Mouse (Mus musculus): Measurements from ENCODE around the gene Ube2r2.
A peak's percentile ranks its signal among the peaks of the same experiment; 100 is the strongest.

Ube2r2 gene

GRCm38 (mm10) chr4:41118706-41119292, 16.7 kb upstream of the Ube2r2 start:
- peak; percentile 49 for DNase-seq (ENCODE audit: low spot score)

- peak; percentile 91 for DNase-seq (ENCODE audit: low spot score)
Measured at GRCm38 (mm10) chr4:41124180-41124951, 11.2 kb upstream of the Ube2r2 start, which contains the start of gene Nol6. TSS of gene Nol6 (minus strand) at chr4:41124455.

- peak; percentile 46 for DNase-seq (ENCODE audit: low spot score)
Measured at GRCm38 (mm10) chr4:41129406-41129805, 6.1 kb upstream of the Ube2r2 start.

- no peak for DNase-seq (ENCODE audit: low spot score)
Measured at GRCm38 (mm10) chr4:41129836-41130235, 5.7 kb upstream of the Ube2r2 start.

- no peak for DNase-seq (ENCODE audit: low spot score)
Measured at GRCm38 (mm10) chr4:41132471-41132870, 3.1 kb upstream of the Ube2r2 start.

- no peak for DNase-seq (ENCODE audit: low spot score)
Measured at GRCm38 (mm10) chr4:41133529-41134291, 1.8 kb upstream of the Ube2r2 start.

- DNase-seq (ENCODE audit: low spot score), result peak; percentile 54
Measured at GRCm38 (mm10) chr4:41134935-41135710, 420 bp upstream of the Ube2r2 start.

- peak; percentile 25 for DNase-seq (ENCODE audit: low spot score)
Measured at GRCm38 (mm10) chr4:41136454-41136805, 887 bp downstream of the Ube2r2 start.

GRCm38 (mm10) chr4:41136811-41137210, 1.3 kb downstream of the Ube2r2 start:
- no peak for DNase-seq (ENCODE audit: low spot score)

- DNase-seq (ENCODE audit: low spot score), result no peak
Measured at GRCm38 (mm10) chr4:41140174-41140875, 4.8 kb downstream of the Ube2r2 start.

GRCm38 (mm10) chr4:41142601-41143000, 7.1 kb downstream of the Ube2r2 start:
- DNase-seq (ENCODE audit: low spot score), result no peak

GRCm38 (mm10) chr4:41149891-41150290, 14.3 kb downstream of the Ube2r2 start:
- DNase-seq (ENCODE audit: low spot score), result no peak

- DNase-seq (ENCODE audit: low spot score), result no peak
Measured at GRCm38 (mm10) chr4:41151186-41151585, 15.6 kb downstream of the Ube2r2 start.

GRCm38 (mm10) chr4:41153146-41153545, 17.6 kb downstream of the Ube2r2 start:
- no peak for DNase-seq (ENCODE audit: low spot score)

- DNase-seq (ENCODE audit: low spot score), result no peak
Measured at GRCm38 (mm10) chr4:41156961-41157360, 21.4 kb downstream of the Ube2r2 start.

GRCm38 (mm10) chr4:41158251-41158650, 22.7 kb downstream of the Ube2r2 start:
- DNase-seq (ENCODE audit: low spot score), result no peak

- no peak for DNase-seq (ENCODE audit: low spot score)
Measured at GRCm38 (mm10) chr4:41161232-41161631, 25.7 kb downstream of the Ube2r2 start.

GRCm38 (mm10) chr4:41164974-41165373, 29.4 kb downstream of the Ube2r2 start:
- DNase-seq (ENCODE audit: low spot score), result no peak

- peak; percentile 60 for DNase-seq (ENCODE audit: low spot score)
Measured at GRCm38 (mm10) chr4:41165693-41166475, 30.3 kb downstream of the Ube2r2 start.

- DNase-seq (ENCODE audit: low spot score), result no peak
Measured at GRCm38 (mm10) chr4:41170970-41171369, 35.4 kb downstream of the Ube2r2 start.

GRCm38 (mm10) chr4:41174631-41175030, 39.1 kb downstream of the Ube2r2 start:
- no peak for DNase-seq (ENCODE audit: low spot score)
